Mouse (Mus musculus) right cerebral cortex, adult 18-20 months (tissue): Measurements from ENCODE around the gene Gm11444.

Experiments
- DNase-seq: peaks from one replicate; pipeline ENCODE4 v3.0.0; 2022; ENCODE audit warnings: mixed read lengths

Gene Gm11444

DNA sequence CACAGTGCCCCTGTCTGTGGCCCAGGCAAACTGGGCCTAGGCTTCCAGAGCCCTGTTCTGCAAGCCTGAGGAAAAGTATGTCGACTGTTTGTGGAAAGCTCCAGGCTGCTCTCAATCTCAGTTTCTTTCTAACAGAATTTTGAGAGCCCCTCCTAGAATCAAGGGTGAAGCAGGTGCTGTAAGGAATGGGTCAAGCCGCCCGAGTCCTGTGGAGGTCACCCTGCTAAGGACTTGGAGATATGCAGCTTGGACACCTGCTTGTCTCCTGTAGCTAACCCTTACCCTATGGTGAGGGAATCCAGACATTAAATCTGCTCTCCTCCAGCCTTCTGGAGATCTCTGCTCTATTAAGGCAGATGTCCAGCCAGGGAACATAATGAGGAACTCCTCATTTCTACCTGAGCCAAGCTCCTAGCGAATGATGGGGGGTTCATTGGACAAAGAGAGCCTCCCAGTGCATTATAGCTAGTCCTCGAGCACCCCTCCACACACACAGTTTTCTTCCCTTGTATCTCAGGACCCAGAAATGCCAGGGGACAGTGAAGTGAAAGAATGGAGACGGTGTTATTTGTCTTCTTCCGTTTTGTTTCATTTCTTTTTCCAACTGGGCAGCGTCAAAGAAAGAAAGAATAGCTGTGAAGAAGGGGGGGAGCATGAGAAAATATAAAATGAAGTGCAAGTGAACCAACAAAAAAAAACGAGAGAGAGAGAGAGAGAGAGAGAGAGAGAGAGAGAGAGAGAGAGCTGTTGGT, 15.0 kb downstream of the Gm11444 start:
- no peak for DNase-seq

DNA sequence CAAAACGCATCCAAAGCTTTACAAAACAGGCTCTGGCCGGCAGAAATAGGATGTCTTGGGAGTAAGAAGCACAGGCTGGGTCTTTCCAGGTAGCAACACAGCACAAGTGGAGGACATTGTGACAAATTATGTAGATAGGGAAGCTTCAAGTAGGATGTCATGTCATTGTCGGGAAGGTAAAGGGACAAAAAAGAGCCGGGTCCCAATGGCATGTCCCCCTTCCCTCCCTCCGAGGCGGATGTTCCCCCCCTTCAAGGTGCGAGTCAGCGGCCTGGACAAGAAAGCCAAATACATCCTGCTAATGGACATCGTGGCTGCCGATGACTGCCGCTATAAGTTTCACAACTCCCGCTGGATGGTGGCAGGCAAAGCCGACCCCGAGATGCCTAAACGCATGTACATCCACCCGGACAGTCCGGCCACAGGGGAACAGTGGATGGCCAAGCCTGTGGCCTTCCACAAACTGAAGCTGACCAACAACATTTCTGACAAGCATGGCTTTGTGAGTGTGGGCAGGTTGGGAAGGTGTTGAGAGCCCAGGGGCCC, 15.7 kb downstream of the Gm11444 start:
- no peak for DNase-seq

DNA sequence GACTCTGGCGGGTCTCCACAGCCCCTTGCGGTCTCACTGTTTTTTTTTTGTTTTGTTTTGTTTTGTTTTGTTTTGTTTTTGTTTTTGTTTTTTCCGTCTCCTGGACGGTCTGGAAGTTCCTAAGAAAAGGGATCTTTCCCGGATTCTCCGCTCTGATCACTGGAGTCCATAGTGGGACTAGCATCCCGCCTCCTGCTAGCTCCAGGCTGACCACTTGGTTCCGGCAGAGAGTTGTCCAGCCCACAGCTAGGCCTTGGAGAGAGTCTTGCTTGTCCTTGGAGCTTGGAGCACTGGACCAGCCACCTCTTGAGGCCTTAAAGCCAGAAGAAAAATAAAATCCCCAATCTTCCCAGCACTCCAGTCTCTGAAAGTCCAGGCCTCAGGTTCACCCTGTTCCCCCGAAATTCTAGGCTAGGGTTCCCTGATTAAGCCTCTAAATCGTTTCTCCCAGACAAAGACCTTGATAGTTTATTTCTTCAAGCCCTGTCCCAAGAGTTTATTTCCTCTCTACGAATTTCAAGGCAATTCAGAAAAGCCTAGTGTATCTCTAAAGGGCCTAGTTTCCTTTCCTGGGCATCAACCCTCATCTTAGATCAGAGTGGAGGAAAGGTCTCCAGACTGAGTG, 16.3 kb downstream of the Gm11444 start:
- no peak for DNase-seq

DNA sequence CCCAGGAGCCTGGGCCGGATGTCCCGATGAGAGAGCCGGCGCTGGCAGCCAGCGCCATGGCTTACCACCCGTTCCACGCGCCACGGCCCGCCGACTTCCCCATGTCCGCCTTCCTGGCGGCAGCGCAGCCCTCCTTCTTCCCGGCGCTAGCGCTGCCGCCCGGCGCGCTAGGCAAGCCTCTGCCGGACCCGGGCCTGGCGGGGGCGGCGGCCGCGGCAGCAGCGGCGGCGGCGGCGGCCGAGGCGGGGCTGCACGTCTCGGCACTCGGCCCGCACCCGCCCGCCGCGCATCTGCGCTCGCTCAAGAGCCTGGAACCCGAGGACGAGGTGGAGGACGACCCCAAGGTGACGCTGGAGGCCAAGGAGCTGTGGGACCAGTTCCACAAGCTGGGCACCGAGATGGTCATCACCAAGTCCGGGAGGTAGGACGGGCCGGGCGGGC, 17.0 kb downstream of the Gm11444 start:
- no peak for DNase-seq

DNA sequence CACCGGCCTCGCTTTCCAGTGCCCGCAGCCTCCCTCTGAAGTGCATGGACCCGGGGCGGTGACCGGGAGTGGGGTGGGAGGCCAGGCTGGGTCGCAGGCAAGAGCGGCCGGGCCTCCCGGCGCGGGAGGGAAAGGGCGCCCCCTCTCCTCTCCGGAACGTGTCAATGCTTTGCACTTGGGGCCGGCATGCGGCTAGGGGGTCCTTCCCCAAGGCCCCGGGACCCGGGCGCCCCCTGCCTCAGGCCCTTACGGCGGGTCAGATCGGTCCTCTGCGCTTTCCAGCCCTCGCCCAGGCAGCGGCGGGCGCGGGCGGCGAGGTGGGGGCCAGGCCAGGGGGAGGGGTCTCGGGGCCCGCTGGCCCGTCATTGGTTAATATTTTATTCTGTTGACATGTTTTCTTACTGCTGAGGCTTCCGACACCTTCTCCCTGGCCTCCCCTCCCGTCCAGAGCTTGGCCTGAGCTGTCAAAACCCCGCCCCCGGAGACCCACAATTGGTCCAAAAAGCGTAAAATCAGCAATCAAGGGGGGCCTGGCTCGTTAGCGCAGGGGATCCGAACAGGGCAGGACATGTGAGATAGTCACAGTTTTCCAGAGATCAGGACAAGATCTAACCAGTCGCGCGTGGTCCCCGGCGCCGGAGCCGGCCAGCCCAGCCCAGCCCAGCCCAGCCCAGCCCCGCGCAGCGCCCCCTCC, 17.8 kb downstream of the Gm11444 start, which contains the start of gene Tbx2:
TSS of gene Tbx2 (plus strand) at position 321 of the 694 bp plus-strand sequence.
- no peak for DNase-seq

DNA sequence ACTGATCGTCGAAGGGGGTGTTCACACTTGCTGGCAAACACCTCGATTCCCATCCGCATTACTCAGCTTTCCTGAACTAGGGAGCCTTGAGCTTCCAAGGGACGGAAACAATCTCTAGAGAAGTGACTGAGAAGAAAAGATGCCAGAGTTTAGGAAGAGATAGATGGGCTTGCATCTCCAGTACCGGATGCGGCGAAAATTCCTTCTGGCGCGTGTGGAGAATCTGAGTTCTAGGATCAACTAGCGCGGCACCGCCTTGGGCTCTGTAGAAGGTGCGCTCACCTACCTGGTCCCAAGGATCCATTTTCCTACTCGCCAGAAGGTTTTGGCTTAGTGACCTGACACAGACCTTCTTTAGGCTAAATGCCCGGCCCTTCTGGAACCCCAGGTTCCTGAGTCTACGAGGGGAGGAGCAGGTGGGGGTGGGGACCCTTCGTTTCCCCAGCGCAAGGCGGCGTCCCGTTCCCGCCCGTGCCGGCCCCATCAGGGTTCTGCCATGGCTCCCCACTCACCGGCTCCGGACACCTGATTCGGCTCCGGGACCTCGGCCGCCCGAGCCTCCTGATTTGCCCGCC, 18.4 kb downstream of the Gm11444 start:
- DNase-seq = no peak

DNA sequence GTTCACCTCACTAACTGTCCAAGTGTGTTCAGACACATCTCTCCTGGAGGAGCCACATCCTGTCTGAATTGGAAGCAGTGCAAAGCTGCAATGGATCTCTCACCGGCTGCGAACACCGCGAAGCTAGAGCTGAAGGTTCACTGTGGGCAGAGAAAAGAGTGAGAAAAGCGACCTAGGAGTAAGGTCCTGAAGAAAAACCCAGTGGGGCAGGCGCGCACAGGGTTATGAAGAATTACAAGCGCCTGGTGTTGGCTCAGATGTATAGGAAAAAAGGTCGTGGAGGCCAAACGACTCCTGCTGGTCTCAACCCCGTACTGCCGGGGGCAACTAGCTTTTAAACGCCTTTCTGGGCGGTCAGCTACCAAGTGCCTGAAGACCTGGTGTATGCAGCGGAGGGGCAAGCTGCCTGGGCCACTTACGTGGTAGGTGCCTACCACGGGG, 19.2 kb downstream of the Gm11444 start:
- DNase-seq = no peak

DNA sequence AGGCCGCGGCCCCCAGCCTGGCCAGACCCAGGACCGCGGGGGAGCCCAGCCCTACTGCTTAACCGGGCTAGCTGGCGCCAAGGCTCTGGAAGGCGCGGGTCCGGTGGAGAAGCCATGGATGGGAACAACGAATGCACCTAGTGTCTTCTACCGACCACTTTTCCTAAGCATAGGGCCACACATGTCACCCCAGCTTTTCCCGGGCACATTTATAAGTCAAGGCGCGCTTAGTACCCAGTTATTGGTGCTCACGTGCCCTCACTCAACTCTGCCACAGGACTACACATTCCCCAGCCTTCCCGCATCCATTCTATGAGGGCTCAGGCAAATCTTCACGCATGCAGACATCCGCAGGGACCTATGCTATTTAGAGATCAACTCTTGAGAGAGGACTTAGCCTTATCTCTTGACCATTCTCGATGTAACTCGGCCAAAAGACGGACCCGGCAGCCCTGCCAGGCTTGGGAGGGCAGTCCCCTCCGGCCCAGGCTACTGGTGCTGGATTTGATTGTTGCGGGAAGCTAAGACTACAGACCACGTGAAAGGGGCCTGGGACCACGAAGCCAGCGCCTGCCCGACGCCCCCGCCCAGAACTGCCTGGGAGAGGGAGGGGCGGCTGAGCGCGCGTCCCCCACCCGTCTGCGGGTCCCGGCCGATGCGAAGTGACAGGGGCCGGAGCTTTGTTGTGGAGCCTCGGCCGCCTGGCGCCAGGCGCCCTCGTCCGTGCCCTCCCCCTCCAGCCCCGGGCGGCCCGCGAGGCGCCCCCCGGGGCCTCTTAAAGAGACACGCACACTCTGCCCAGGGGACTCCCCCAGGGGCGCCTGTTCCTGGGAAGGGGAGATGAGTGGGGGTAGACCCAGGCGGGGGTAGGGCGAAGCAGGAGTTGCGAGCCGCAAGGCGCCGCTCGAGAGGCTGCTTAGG, 20.4 kb downstream of the Gm11444 start:
- no peak for DNase-seq

DNA sequence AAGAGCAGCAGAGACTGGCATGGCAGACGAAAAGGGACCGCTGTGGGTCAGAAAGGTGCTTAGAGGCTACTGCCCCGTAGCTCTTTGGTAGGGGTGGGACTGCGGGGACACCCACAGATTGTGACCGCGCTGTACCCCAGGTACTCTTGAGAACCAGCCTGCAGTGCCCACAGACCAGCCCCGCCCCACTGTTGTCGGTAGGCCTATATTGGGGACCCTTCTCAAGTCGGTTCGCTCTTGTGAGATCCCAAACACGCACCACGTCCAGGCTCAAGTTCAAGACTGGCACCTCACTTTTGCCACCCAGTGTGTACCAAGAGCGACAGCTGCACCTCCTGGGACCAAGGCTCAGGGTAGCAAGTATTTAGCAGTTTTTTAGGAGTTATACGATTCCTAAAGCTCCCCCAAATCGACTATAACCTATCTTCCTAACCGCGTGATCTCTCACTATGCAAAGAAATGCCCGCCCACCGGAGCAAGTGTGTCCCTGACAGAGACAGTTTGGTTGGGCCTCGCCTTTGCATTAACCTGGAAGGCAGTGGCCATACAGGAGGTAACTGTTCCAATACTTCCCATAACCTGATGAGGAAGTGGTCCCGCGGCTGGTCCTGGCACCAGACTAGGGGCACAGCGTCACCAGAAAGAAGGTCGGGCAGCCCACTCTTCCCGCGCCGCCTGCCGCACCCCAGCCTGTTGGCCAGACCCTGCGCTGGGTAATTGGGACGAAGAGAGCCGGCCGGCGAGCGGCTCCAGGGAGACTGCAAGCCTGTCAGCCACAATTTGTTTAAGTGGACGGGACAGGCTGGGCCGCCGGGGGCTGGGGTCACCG, 21.2 kb downstream of the Gm11444 start:
- DNase-seq = no peak

DNA sequence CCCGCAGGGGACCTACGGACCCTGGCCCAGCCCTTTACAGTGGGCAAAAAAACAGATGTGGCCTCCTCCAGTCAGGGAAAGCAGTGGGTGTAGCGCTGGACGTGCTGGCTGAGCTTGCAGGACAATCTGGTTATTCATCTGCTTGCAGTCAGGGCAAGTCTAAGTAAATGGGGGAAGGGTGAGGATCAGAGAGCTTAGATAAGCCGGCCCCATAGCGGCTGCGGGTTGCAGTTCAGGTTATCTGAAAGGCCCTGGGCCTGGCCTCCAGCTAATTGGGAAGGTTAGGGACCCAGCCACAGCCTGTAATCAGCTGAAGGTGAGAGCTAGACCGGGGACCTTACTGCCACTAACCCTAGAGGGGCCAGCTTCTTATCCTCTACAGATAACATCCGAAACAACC, 22.8 kb downstream of the Gm11444 start:
- no peak for DNase-seq

DNA sequence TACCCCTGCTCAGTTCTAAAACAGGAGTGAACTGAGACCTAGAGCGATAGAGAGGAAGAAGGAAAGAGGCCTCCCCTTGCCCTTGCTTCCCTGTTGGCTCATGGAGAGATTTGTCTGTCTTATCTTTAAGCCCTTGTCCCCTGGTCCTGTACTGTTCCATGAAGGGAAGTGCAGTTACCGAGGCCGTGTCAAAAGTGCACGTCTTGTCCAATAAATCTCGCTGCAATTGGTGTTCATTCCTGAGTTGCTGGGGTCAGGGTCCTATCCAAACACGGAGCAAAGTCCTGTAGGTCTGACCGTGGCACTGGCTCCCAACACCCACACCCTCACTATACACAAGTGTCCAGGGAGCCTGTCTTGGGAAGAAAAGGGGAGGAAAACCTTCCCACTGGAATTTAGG, 24.3 kb downstream of the Gm11444 start:
- no peak for DNase-seq

DNA sequence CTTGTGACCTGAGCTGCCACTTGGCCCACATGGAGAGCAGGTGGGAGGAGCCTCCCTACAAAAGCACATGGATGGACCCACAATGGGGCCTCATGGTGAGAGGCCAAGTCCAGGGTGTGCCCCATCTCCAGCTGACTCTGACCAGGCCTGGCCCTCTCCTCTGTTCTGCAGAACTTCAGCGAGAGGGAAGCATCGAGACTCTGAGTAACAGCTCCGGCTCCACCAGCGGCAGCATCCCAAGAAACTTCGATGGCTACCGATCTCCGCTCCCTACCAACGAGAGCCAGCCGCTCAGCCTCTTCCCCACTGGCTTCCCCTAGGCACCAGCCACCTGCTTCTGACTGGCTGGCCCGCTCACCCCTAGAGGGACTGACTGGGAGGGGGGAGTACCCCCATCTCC, 25.1 kb downstream of the Gm11444 start:
- no peak for DNase-seq

DNA sequence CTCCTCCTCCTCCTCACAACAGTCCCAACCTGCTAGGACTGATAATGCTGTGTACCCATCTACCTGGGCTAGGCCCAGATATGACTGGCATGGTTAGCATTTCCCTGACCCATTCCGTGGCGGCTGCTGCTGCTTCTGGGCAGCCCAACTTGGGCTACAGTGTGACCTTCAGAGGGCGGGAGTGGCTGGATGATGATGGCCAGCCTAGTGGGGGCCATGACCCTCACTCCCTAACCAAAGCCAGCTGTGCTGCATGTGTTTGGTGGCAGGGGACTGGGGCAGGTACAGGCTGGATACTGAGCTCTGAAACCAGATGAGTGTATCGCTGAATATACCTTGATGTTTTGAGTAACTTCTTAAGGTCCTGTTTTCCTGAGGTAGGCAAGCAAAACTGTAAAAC, 26.3 kb downstream of the Gm11444 start:
- DNase-seq = no peak

DNA sequence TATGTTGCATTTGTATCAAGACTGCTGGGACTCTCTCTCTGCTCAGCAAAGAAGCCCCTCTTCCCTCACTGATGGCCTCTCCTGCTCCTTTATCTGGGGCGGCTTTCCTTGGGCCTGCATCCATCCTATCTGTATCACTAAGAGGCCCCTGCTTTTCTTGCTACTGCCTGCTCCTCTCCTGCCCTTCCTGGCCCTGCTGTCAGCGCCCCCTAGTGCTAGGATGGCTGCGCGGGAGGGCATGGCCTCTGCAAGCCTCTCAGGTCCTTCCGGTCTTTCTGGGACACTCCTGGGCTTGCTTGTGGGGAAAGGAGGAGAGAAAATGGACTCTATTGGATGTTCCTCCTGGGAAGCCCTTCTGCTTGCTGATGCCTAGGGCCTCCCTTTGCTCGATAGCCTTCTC, 27.0 kb downstream of the Gm11444 start:
- peak; percentile 53 for DNase-seq

DNA sequence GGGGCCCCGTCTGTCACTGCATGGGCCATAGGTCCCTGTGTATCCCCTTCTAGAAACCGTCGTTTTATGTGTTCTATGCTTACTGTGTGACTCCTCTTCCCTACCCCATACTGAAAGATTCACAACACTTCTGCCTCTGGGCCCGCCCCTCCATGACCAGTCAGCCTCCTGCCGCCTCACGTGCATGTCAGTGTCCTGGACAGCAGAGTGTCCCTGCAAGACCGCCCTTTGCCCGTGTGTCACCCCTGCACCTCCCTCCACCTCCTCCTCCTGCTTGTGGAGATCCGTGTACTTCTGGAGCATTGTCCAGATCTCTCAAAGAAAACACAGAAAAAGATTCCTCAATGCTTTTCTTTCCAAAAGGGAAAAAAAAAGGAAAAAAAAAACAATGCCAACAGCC, 28.5 kb downstream of the Gm11444 start:
- DNase-seq = no peak

DNA sequence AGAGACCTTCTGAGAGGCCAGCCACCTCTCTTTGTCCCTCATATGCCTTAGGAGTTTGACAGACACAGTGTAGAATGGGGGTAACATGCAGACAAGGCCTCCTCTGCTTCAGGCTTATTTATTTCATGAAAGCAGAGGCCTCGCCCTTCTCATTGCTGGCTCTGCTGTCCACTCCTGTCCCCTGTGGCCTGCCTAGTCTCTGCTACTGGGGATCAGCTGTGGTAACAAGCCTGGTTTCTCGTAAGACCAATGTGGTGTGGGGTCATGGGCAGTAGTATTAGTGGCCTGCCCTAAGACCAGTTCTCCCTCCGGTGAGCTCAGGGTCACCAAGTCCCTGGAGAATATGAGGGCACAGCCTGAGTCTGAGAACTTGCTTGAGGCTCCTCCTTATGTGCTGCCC, 29.2 kb downstream of the Gm11444 start:
- DNase-seq = no peak

DNA sequence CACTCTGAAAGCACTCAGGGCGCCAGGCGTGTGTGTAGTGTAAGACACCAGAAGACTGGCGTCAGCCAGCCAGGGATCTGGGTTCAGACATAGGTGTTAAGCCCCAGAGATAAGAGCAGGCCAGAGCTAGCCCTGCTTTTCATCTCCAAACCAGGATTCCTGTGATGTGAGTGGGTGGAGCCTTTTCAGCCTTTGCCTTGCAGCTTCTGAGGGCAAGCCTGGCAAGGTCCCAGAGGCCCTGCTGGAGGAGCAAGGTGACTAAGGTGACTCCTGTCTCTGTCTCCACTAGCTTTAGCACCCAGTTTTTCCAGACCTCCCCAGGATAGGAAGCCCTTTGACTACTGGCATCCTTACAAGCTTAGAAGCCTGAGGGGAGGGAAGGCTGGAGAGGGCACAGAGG, 31.7 kb downstream of the Gm11444 start:
- DNase-seq = no peak

DNA sequence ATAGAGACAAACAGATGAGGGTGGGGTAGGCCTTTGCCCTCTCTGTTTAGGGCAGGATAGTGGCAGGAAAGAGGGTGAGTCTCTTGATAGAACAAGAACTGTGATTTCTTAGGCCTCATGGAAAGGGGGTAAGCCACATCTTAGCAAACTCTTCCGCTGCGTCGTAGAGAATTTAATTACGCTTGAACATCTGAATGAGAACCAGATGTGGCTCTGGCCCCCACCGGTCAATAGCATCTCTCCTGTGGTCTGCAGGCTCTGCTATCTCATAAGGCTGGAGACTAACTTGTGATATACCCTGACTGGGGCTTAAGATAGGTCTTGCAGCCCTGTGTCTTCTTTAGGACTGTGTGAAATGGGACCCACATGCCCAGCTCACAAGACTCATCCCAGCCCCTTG, 33.7 kb downstream of the Gm11444 start:
- no peak for DNase-seq

DNA sequence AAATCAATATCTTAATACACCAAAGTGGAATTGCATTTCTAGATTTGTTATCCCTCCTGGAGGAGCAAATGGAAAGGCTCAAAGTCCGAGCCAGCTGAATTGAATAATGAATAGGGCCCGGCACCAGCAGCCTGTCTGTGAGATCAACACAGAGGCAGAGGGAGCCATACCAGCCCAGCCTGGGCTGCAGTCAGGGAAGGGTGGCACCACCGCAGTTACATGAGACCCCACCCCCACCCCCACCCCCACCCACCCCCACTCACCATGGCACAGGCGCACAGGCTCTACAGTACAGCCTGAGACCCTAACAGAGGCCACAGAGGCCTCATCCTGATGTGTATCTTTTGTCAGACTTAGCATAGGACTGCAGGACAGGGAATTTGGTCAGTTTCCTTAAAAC, 35.5 kb downstream of the Gm11444 start:
- DNase-seq = no peak

DNA sequence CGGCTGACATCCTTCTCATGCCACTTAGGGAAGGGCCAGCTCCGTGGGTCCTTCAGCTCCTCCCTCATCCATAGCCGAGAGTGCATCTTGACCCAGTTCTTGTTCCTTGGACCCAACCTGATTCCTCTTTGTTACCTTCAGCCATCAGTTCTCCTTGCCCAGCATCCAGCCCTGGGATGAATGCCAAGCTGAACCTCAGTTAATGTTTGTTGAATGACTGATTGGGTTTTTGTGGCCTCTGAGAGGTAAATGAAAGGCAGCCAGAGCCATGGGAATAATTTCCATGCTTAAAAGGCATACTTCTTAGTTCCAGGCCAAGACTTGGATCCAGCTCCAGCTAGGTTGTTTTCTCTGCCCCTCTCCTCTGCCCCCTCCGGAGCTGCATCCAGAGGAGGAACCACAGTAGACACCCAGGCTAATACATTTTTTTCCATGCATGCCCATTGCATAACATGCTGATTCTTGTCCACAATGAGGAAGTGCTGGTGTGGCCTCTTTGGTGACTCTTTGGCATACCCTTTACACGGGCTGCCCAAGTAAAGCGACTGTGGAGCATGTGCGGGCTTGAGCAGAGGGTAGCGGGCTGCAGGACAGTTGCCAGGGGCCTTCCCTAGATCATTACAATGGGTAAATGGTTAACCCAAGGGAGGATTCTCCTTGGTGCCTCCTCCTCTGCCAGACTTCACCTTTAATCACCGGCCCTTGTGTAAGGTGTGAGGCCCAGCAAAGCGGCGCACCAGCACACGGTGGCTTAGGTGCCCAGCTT, 37.7 kb downstream of the Gm11444 start:
- no peak for DNase-seq
